Mouse (Mus musculus): Measurements from ENCODE around the gene Akr1c19.

DNA sequence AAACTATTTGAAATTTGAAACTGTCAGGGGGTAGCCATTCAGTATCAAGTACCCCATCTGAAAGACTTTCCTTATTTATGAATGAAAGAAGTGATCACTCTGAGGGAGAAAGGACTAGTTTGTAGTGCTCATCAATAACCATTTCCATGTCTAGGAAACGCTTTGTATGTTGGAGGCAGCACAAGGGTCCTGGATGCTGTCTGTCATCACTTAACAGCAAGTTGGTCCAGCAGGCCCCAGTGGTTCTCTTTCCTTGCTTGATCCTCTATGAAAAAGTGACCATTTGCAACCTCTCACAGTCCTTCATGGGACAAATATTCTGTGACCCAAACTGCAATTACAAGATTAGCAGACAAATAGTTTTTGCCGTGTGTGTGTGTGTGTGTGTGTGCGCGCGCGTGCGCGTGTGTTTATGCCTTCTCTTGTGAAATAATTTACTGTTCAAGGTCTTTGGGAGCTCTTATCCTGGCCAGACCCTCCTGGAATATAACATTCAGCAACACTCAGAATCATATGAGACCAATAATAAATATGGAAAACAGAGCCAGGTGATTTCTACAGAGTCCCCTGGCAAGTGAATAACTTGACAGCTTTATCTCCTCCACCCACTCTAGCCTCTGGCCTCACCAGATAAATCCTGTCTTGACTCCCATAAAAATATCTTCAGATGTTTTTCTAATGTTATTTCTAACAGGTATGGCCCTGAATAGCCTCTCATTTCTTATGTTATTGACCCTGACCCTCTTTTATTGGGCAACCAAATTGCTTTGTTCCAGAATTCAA, 2.5 kb downstream of the Akr1c19 start:
- no peak for TF ChIP-seq POLR2A (IDR thresholded peaks at IDR 0.05; ENCODE audit: borderline replicate concordance, extremely low read depth, low read depth, low read length)
- no peak for TF ChIP-seq CTCF (IDR thresholded peaks at IDR 0.05; ENCODE audit: insufficient read depth, low read length)
